Mouse (Mus musculus) layer of hippocampus, adult 2 months (tissue): ENCODE measurements at regions not wholly inside any gene's neighbourhood (a gene's known extent, or its start where the extent isn't known, plus 50 kb on each side); places are given as distances from the start of the nearest gene placed in this dataset.

Experiments used
- DNase-seq, 2 experiments: peaks; one replicate each; pipeline ENCODE4 v3.0.0; 2022; ENCODE audit warnings: low spot score in 2 of 2
- H3K27ac ChIP-seq: fragments of 200-600 bp; 2 replicates; pipeline ENCODE4 v1.8.1; 2022
- H3K4me3 ChIP-seq: fragments of 200-600 bp; 2 replicates; pipeline ENCODE4 v1.8.1; 2022; ENCODE audit warnings: mild to moderate bottlenecking
- CTCF ChIP-seq: fragments of 200-600 bp; conservative IDR thresholded peaks from 2 replicates; pipeline ENCODE4 v1.8.1; 2022; ENCODE audit warnings: antibody characterized with exemption, mild to moderate bottlenecking, moderate library complexity

DNA sequence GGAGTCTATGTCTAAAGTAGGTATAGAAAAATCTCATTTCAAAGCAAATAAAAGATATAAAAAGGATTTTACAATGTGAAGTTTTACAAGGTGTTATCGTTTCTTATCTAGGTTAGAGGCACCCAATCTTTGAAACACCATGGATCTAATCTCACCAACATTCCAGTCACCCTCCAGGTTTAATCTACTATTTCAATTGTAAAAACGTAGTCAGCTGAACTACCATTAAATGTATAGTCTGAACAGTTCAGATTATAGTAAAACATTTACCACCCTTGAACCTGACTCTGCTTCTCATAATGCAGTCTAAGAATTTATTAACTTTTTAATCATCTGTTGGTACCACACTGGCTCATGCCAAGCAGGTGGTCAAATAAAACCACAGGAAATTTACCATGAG is 259.5 kb upstream of the Defb41 start:
- no peak for TF ChIP-seq CTCF
- Histone ChIP-seq H3K4me3 (no peak overlapping the region), H3K27ac (no peak overlapping the region)
- no peak for DNase-seq

DNA sequence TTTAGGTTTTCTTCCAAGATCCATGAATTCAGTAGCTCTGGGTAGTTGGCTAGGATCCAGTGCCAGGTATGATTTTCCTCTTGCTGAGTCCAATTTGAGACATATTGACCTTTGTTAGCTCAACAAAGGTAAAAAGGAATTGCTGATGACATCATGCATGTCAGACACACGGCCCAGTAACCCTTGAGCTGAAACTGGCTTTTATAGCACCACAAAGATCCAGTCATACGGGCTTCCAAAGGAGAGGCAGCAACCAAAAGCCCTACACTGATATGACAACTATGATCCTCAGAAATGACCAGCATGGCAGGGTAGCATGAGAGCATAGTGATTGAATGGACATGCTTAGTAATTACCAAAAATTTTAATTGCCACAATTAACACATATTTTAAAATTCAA is 258.0 kb upstream of the Defb41 start:
- no peak for DNase-seq
- no peak overlapping the region for H3K4me3 ChIP-seq
- no peak overlapping the region for H3K27ac ChIP-seq
- no peak for TF ChIP-seq CTCF

DNA sequence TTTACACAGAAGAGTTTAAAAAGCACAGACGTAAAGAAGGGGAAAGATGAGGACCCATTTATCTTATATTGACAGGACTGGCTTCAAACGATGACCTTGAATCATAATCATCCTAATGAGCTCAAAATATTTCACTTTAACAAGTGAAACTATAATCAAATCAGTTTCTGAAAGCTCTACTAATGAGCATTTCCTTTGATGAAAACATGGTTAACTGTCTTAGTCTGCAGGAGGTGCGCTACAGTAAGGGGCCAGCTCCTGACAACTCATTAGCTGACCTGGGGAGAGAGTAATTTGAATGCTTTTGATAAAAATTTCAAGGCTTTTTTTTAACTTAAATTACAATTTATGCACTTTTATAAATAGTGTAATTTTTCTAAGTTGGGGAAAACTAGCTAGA is 247.8 kb upstream of the Defb41 start:
- DNase-seq, result no peak
- no peak for TF ChIP-seq CTCF
- H3K4me3 ChIP-seq, result no peak overlapping the region
- H3K27ac ChIP-seq, result no peak overlapping the region

DNA sequence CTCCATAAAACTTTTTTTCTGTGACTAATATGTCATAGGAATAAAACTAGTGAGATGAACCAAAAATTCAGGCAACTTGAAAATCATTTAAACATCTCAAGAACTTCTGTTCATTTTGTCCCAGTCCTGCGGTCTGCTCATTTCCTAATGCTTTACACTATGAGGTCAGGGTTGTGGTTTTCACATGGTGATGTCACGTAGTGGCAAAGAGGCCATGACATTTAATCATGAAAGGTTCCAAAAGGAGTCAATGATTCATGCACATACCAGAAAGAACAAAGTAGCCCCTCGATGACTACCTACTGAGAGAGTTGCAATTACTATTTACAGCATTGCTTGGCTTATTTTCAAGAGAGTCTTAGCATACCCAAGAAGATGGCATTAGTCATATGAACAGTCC is 233.6 kb upstream of the Defb41 start:
- TF ChIP-seq CTCF, result no peak

DNA sequence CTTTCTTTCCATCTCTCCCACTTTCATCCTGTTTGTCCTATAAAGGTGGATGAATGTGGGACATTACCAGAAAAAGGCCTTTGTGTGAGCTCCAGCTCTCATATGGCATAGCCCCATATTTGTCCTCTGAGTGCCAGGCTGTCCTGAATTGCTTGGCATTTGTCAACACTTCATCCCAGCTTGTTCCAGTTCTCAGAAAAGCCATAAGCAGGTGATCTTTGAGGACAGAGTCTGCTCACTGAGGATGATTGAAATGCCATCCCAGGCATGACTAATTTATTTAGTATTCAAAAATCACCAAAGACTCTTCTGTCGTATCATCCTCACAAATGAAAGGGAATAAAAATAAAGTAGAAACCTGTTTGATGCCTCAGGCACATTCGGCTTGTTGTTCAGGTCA is 203.6 kb upstream of the Defb41 start:
- no peak for TF ChIP-seq CTCF

More for the DNA sequence above, 233.6 kb upstream of the Defb41 start:
- DNase-seq, result no peak
- H3K27ac ChIP-seq, result no peak overlapping the region
- no peak overlapping the region for H3K4me3 ChIP-seq

DNA sequence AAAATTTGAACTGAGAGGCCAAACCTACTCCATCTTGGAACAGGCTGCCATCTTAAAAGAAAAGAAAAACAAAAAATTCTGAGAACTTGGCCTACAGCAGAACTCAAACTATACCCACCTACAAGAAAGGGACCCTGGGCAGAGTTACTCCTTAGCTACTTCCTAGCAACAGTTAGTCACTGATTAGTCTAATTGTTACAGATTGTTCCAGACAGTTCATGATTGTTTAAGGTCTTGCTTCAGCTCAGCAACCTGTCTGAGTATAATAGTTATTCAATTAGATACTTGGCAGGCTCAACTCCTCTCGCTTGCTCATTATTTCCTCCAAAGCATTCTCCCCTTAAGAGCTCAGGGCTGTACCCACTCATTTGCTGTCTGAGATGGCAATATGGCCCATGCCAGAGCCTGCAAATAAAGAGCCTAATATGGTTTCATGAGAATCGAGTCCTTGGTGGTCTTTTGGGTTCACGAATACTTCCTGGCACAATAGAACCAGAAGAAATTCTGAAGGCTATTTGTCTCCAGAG is 200.4 kb upstream of the Defb41 start:
- DNase-seq, result no peak
- TF ChIP-seq CTCF, result no peak
- Histone ChIP-seq H3K4me3 (no peak overlapping the region), H3K27ac (no peak overlapping the region)

More for the DNA sequence above, 203.6 kb upstream of the Defb41 start:
- no peak for DNase-seq
- no peak overlapping the region for H3K27ac ChIP-seq
- H3K4me3 ChIP-seq, result no peak overlapping the region

DNA sequence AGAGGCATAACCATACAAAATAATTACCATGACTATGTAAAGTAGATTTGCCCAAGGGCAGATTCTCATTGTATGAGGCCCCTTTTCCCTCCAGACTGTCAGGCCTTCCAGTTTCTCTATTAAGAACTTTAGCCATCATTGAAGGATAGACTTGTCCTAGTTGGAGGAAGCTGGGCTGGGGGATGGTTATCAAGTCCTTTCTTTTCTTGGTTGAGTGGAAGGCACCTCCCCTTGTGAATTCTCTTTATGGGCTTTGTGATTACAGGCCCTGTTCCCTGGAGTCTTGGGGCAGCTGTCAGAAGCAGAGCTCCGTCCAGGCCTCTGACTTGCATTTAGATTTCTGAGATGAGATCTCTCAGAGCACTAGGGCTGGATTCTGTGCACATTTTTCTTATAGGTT is 198.3 kb upstream of the Defb41 start:
- H3K27ac ChIP-seq, result no peak overlapping the region
- DNase-seq, result no peak
- no peak overlapping the region for H3K4me3 ChIP-seq
- no peak for TF ChIP-seq CTCF

DNA sequence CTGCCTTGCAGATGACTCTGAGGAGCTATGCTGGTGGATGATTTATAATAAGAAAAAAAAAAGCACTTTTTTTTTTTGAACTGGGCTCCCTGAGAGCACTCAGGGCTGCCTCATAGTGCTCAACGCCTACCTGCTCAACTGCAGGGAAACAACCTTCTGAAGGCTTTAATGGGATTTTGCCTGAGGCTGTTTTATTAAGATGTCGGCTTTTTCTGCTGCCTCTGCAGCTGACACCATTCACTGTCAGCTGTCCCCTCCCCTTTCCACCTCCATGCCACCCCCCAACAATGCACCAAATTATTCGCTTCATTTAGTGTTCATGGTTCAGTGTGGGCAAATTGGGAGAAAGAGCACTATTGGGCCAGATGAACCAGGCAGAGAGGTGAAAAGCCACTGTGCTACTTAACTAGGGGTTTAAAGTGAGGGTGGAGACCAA is 151.4 kb upstream of the Defb41 start:
- TF ChIP-seq CTCF, result no peak
- Histone ChIP-seq H3K4me3 (no peak overlapping the region), H3K27ac (no peak overlapping the region)
- no peak for DNase-seq

DNA sequence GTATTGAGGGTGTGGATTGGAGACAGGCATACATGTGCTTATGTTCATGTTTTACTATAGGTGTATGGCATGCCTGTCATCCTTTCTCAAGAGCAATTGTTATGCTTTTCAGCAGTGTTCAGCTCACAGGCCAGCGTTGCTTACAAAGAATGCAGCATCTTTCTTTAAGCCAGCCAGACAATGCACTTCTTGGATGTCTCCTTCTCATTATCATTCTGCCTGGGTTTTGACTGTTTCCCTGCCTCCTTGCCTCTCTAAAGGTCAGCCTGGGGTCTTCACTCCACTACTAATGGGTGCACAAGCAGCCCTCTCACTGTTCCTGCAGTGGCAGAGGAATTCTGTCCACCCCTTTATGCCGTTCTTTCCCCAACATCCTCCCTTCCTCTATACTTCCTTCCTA is 150.9 kb upstream of the Defb41 start:
- Histone ChIP-seq H3K4me3 (no peak overlapping the region), H3K27ac (no peak overlapping the region)
- TF ChIP-seq CTCF, result no peak
- DNase-seq, result no peak

DNA sequence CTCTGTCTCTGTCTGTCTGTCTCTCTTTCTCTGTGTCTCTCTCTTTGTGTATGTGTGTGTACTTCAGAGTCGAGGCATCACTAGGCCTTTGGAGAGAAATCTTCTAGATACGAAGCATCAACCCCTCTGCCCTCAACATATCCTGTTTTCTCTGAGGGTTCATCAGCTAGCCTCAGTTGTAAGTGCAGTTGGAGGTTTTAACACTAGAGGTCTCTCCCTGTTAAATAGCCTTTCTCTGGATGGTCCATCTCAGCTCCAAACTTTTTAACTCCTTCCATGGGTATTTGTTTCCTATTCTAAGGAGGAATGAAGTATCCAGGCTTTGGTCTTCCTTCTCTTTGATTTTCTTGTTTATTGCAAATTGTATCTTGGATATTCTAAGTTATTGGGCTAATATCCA is 147.8 kb upstream of the Defb41 start:
- TF ChIP-seq CTCF, result peak; percentile 71
- H3K4me3 ChIP-seq, result no peak overlapping the region
- H3K27ac ChIP-seq, result no peak overlapping the region
- no peak for DNase-seq

DNA sequence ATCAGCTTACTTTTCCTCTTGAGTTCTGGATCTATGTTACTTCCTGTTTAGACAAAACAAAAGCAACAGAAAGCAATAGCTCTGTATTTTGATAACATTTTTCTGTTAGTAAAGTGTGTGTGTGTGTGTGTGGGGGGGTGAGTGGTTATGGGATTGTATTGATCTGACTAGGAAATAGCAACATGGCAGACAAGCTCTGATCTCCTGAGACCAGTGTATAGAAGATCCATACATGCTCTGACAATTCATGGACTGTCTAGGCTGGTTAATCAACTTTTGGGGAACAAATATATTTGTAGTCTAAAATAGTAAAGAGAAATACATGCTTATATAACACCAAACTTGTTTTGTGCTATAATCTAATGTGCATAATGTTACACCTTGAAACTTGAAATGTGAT is 124.7 kb upstream of the Defb41 start:
- no peak for DNase-seq
- H3K4me3 ChIP-seq, result no peak overlapping the region
- no peak overlapping the region for H3K27ac ChIP-seq
- TF ChIP-seq CTCF, result no peak

DNA sequence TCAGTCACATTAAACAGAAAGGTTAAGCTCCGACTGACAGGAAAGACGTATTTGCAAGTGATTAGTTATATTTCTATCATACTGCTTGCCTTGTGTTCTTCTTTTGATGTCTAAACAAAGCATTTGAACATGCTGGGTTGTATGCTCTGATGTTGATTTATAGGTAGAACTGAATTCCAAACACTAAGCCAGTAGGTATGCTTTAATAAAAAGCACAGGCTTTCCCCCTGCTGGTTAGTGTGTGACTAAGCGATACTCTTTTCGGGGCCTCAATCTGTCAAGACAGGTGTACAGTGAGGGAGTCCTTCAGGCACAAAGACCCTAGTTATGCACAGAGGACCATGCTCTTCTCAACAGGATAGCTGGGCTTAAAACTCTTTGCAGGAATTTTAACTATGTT is 119.1 kb upstream of the Defb41 start:
- DNase-seq, result no peak
- peak; percentile 40; the same call in 1 of the 2 replicates for TF ChIP-seq CTCF

DNA sequence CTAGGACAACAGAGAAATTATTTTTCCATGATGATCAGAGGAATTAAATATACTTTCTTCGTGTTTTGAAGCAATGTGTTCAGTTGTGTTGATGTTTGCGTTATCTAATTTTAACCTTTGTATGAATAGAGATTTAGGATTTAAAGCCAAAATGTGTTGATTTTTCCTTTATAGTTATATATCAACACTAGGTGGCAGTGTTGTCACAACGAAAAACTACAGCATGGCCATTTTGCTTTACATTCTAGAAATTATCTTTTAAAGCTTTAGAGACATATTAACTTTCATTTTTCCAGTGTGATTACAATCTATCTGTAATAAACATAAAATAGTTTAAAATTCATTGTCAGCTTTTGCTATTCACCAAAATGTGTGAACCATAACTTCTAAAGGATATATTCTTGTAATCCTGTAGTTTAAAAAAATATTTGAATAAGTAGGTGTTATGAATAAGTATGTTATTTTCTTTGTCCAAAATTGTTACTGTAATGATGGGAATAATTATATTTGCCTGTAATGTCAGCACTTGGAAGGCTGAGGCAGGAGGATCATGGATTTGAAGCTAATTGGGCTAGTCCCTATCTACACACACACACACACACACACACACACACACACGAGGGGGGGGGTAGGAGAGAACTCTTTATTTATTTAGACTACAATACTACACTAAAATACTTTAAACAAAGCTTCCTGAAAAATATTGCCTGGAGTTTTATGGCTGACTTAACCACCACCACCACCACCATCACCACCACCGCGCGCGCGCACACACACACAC is 95.2 kb upstream of the Defb41 start:
- TF ChIP-seq CTCF, result peak; percentile 81
- no peak overlapping the region for H3K27ac ChIP-seq
- no peak overlapping the region for H3K4me3 ChIP-seq
- no peak for DNase-seq

More for the DNA sequence above, 119.1 kb upstream of the Defb41 start:
- no peak overlapping the region for H3K4me3 ChIP-seq
- H3K27ac ChIP-seq, result no peak overlapping the region

DNA sequence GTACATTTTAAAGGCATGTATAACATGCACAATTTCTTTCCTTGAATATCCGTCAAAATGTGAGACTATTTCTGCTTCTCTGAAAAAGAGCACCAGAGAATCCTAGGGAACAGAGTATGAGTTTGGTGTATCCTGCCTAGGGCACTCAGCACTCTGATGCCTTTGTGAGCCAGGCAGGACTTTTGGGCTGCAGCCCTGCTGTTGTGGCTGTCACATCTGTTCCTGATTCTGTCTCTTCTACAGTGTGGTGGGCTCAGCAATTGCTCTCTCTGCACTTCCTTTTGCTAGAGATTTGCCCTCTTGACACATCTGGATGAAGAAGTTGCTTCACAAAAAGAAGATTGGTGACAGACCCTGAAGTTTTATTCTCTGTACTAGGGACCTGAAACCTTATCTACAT is 73.9 kb upstream of the Defb41 start:
- no peak overlapping the region for H3K27ac ChIP-seq
- no peak for DNase-seq
- no peak overlapping the region for H3K4me3 ChIP-seq
- TF ChIP-seq CTCF, result no peak
